Mouse (Mus musculus) liver, postnatal 0 days (tissue): ENCODE results near the gene Tas2r143.

ENCODE experiments used
- CTCF ChIP-seq: sonication (generic); IDR thresholded peaks from 2 replicates; pipeline ENCODE4 v1.5.1; 2016; ENCODE audit warnings: antibody characterized with exemption, low read depth
- EP300 ChIP-seq: IDR thresholded peaks from 2 replicates; pipeline ENCODE4 v1.6.1; 2016; ENCODE audit warnings: antibody characterized with exemption, low read depth, mild to moderate bottlenecking

DNA sequence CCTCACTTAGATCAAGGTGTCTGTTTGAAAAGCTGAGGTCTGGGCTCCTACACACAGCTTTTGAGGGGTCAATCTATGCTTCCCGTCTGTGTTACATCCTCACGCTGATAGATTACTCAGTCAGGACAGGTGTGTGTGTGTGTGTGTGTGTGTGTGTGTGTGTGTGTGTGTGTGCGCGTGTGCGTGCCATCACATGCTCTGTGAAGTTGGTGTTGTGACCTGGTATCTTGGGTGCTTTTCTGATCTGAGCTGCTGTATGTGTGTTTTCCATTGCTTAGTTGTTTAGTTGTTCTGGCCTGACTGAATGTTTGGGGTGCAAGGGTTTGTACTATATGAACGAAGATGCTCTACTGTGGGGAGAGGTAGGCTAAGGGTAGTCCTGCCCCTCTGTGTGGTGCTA, 44.7 kb upstream of the Tas2r143 start:
- TF ChIP-seq CTCF (no peak), EP300 (no peak)
